Mouse (Mus musculus): ENCODE measurements around the gene Myo1c. TPM values are rescaled to one million over a fixed set of nuclear protein-coding genes. Genes with fewer than 3 reads are reported as not detected.

The Myo1c gene
- 5.4 TPM for polyA plus RNA-seq (2014; fragmentation: Illumina TruSeq; extraction: RNeasy Lipid Tissue Mini Kit (QIAGEN cat#74804); ENCODE audit: low read depth, low replicate concordance)

DNA sequence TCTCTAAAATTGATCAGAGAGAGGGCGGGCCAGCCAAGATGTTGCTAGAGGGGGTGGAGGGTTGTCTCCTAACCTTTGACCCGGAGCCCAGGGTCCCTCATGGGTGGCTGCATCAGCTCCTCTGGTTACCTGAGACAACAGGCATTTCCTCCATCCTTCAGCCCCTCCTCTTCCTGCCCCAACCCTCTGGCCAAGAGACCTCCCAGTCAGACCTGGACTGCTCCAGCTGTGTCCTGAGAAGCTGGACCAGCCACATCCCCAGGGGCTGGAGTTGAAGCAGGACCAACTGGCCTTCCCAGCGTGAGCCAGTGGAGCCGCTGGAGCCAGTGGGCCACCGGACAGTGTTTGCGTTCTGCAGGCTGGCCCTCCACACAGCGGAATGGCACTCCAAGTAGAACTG, at the start of gene Myo1c:
Myo1c (plus strand) TSS at position 194 of the 400 bp plus-strand sequence.

GRCm38 (mm10) chr11:75630645-75631229, 19.6 kb upstream of the Myo1c start, which contains the start of gene Inpp5k:
Gene Inpp5k (plus strand): TSS chr11:75630988.

DNA sequence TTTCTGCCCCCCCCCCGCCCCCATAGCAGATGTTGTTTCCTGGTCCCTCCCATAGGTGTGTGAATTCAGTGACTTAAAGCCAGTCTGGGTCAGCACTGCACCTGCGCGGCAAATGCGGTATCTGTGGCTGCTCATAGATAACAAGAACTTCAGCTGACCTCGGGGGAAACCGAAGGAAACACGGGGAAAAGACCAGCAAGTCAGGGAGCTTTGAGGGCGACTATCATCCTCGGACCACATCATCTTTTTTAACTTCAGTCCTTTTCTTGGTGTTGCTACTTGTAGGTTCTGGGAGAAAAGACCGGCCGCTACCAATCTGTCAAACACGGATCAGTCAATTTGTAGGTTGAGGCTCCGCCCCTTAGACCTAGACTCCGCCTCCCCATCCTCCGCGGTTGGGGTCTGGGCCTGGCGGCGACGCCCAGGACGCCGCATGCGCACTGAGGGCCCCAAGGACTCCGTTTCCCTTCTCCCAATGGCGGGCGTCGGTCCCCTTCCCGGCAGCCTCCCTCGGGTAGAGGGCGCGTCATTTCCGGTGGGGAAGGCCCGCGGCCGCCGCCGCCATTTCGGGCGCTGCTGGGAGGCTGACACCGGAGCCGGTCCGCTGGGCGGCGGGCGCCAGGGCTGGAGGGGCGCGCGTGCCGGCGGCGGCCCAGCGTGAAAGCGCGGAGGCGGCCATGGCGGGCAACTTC, 28.6 kb downstream of the Myo1c start, which contains the start of gene Crk:
Crk (plus strand) TSS at position 513 of the 692 bp plus-strand sequence.

Other genes starting within 250 kb of the Myo1c start
- 3.7 TPM for gene Serpinf1, start 227.8 kb upstream of the Myo1c start, polyA plus RNA-seq (2014; fragmentation: Illumina TruSeq; extraction: RNeasy Lipid Tissue Mini Kit (QIAGEN cat#74804); ENCODE audit: low read depth, low replicate concordance)
- gene Serpinf2, start 210.9 kb upstream of the Myo1c start, polyA plus RNA-seq (2014; fragmentation: Illumina TruSeq; extraction: RNeasy Lipid Tissue Mini Kit (QIAGEN cat#74804); ENCODE audit: low read depth, low replicate concordance): not detected
- gene Wdr81, start 195.8 kb upstream of the Myo1c start, polyA plus RNA-seq (2014; fragmentation: Illumina TruSeq; extraction: RNeasy Lipid Tissue Mini Kit (QIAGEN cat#74804); ENCODE audit: low read depth, low replicate concordance): 0.11 TPM
- gene Tlcd2, start 188.8 kb upstream of the Myo1c start, polyA plus RNA-seq (2014; fragmentation: Illumina TruSeq; extraction: RNeasy Lipid Tissue Mini Kit (QIAGEN cat#74804); ENCODE audit: low read depth, low replicate concordance): 3.8 TPM
- 35.5 TPM for gene Prpf8, start 163.7 kb upstream of the Myo1c start, polyA plus RNA-seq (2014; fragmentation: Illumina TruSeq; extraction: RNeasy Lipid Tissue Mini Kit (QIAGEN cat#74804); ENCODE audit: low read depth, low replicate concordance)
- gene Rilp, start 140.4 kb upstream of the Myo1c start, polyA plus RNA-seq (2014; fragmentation: Illumina TruSeq; extraction: RNeasy Lipid Tissue Mini Kit (QIAGEN cat#74804); ENCODE audit: low read depth, low replicate concordance): not detected
- gene Scarf1, start 137.0 kb upstream of the Myo1c start, polyA plus RNA-seq (2014; fragmentation: Illumina TruSeq; extraction: RNeasy Lipid Tissue Mini Kit (QIAGEN cat#74804); ENCODE audit: low read depth, low replicate concordance): not detected
- 3.3 TPM for gene Slc43a2, start 118.8 kb upstream of the Myo1c start, polyA plus RNA-seq (2014; fragmentation: Illumina TruSeq; extraction: RNeasy Lipid Tissue Mini Kit (QIAGEN cat#74804); ENCODE audit: low read depth, low replicate concordance)
- 94.6 TPM for gene Pitpna, start 62.4 kb upstream of the Myo1c start, polyA plus RNA-seq (2014; fragmentation: Illumina TruSeq; extraction: RNeasy Lipid Tissue Mini Kit (QIAGEN cat#74804); ENCODE audit: low read depth, low replicate concordance)
- gene Inpp5k, start 19.5 kb upstream of the Myo1c start, polyA plus RNA-seq (2014; fragmentation: Illumina TruSeq; extraction: RNeasy Lipid Tissue Mini Kit (QIAGEN cat#74804); ENCODE audit: low read depth, low replicate concordance): 125 TPM
- 50.6 TPM for gene Crk, start 28.8 kb downstream of the Myo1c start, polyA plus RNA-seq (2014; fragmentation: Illumina TruSeq; extraction: RNeasy Lipid Tissue Mini Kit (QIAGEN cat#74804); ENCODE audit: low read depth, low replicate concordance)
- gene Ywhae, start 82.4 kb downstream of the Myo1c start, polyA plus RNA-seq (2014; fragmentation: Illumina TruSeq; extraction: RNeasy Lipid Tissue Mini Kit (QIAGEN cat#74804); ENCODE audit: low read depth, low replicate concordance): 1,124 TPM
- gene Doc2b, start 145.5 kb downstream of the Myo1c start, polyA plus RNA-seq (2014; fragmentation: Illumina TruSeq; extraction: RNeasy Lipid Tissue Mini Kit (QIAGEN cat#74804); ENCODE audit: low read depth, low replicate concordance): 0.74 TPM